Mouse (Mus musculus): ENCODE data around the gene Hax1.

- TF ChIP-seq CTCF (IDR thresholded peaks at IDR 0.05; ENCODE audit: low read depth, low read length), result peak; percentile 18
- no peak for TF ChIP-seq EP300 (IDR thresholded peaks at IDR 0.05; ENCODE audit: insufficient read depth, low read depth, low read length)
- TF ChIP-seq POLR2A (IDR thresholded peaks at IDR 0.05; ENCODE audit: insufficient read depth, low read length), result no peak
Measured at GRCm38 (mm10) chr3:89994807-89995515, 3.6 kb downstream of the Hax1 start.
